Mouse (Mus musculus): ENCODE data around the gene Atn1. TPM values are rescaled to one million over a fixed set of nuclear protein-coding genes. Genes with fewer than 3 reads are reported as not detected.

Atn1 gene
- polyA plus RNA-seq, 1 experiment from 2014 or later = 1.8 TPM

DNA sequence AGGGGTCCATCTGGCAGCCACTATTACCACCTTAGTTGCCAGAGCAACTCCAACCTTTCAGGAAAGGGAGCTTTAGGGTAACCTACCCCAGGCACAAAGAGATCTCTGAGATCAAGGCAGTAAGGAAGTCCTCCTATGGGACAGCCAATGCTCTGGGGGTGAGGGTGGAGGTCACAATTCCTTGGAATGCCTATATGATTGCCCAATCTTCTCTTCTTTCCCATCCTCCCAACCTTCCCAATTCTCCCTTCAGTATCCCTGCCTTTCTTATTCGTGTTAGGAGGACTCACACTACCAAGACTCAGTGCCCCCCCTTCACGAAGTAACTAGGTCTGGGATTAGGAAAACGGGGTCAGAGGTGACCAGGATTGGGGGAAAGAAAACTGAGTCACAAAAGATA, 1.0 kb downstream of the Atn1 start:
- Histone ChIP-seq H3K27me3 (ENCODE audit: insufficient read depth, low read length) (peaks cover 22% of the 10 kb centered on the region), H3K36me3 (replicated peaks; ENCODE audit: insufficient read depth, low read length) (no peaks in the 10 kb centered on the region), H3K4me2 (ENCODE audit: low read depth, low read length) (peak overlapping the region; percentile 88), H3K27ac (ENCODE audit: low read depth) (peak overlapping the region; percentile 92; the same call in 1 of the 2 replicates), H3K9ac (replicated peaks) (peak overlapping the region; percentile 79), H3K9me3 (ENCODE audit: low read length) (no peaks in the 10 kb centered on the region), H3K4me1 (ENCODE audit: insufficient read depth) (peaks cover 32% of the 10 kb centered on the region), H3K4me3 (ENCODE audit: low read depth, low read length) (peak overlapping the region; percentile 72)
- DNase-seq (no peak), ATAC-seq (no peak)
- WGBS (ENCODE audit: insufficient replicate concordance) = 19% methylated on average over 3 of the region's 3 CpGs
- TF ChIP-seq CTCF (IDR thresholded peaks at IDR 0.05; ENCODE audit: low read depth) (no peak), EP300 (IDR thresholded peaks at IDR 0.05; ENCODE audit: low read depth) (no peak)

- Histone ChIP-seq H3K27me3 (ENCODE audit: insufficient read depth, low read length) (peaks cover 22% of the 10 kb centered on the region), H3K9ac (replicated peaks) (no peak overlapping the region), H3K27ac (ENCODE audit: low read depth) (no peak overlapping the region), H3K4me1 (ENCODE audit: insufficient read depth) (peaks cover 26% of the 10 kb centered on the region), H3K4me2 (ENCODE audit: low read depth, low read length) (no peak overlapping the region), H3K36me3 (replicated peaks; ENCODE audit: insufficient read depth, low read length) (peaks cover 4% of the 10 kb centered on the region; the same call in 1 of the 2 replicates), H3K4me3 (ENCODE audit: low read depth, low read length) (no peak overlapping the region), H3K9me3 (ENCODE audit: low read length) (no peaks in the 10 kb centered on the region)
- WGBS (ENCODE audit: insufficient replicate concordance) = 77% methylated on average over 2 of the region's 2 CpGs
- no peak for TF ChIP-seq EP300 (IDR thresholded peaks at IDR 0.05; ENCODE audit: low read depth)
- no peak for TF ChIP-seq CTCF (IDR thresholded peaks at IDR 0.05; ENCODE audit: low read depth)
- ATAC-seq (no peak), DNase-seq (no peak)
Observed at GRCm38 (mm10) chr6:124753861-124754260, 2.5 kb downstream of the Atn1 start.

DNA sequence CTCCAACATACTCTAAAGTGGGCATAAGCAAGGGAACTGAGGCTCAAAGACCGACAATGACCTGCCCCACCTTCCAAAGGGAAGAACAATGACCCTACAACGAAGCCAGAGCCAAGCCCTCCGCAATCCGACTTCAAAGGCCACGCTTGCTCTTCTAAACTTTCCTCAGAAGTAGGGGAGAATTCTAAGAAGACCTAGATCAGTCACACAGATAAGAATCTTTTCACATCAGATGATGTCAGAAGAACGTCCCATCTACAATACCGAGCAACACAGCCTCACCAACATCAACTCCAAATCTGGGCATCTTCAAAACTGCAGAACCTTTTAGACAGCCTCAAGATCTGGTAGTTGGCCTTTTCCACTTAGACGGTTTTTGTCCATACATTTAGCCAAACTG, 5.9 kb downstream of the Atn1 start:
- peaks cover 19% of the 10 kb centered on the region for H3K4me1 ChIP-seq (ENCODE audit: insufficient read depth)
- no peak overlapping the region for H3K4me3 ChIP-seq (ENCODE audit: low read depth, low read length)
- 77% methylated on average over 8 of the region's 8 CpGs for WGBS (ENCODE audit: insufficient replicate concordance)

GRCm38 (mm10) chr6:124746654-124747632, 9.4 kb downstream of the Atn1 start:
- no peak overlapping the region for H3K27ac ChIP-seq (ENCODE audit: low read depth)
- DNase-seq (no peak), ATAC-seq (no peak)
- H3K4me1 ChIP-seq (ENCODE audit: insufficient read depth) = peaks cover 19% of the 10 kb centered on the region
- peaks cover 9% of the 10 kb centered on the region for H3K36me3 ChIP-seq (replicated peaks; ENCODE audit: insufficient read depth, low read length)
- TF ChIP-seq EP300 (IDR thresholded peaks at IDR 0.05; ENCODE audit: low read depth) (no peak), CTCF (IDR thresholded peaks at IDR 0.05; ENCODE audit: low read depth) (no peak)
- peak overlapping the region; percentile 82 for H3K9ac ChIP-seq (replicated peaks)
- H3K4me3 ChIP-seq (ENCODE audit: low read depth, low read length) = no peak overlapping the region; the same call in 1 of the 2 replicates
- no peaks in the 10 kb centered on the region for H3K9me3 ChIP-seq (ENCODE audit: low read length)
- no peaks in the 10 kb centered on the region for H3K27me3 ChIP-seq (ENCODE audit: insufficient read depth, low read length)
- 82% methylated on average over 7 of the region's 7 CpGs for WGBS (ENCODE audit: insufficient replicate concordance)
- peak overlapping the region; percentile 96 for H3K4me2 ChIP-seq (ENCODE audit: low read depth, low read length)

More for the DNA sequence above, 5.9 kb downstream of the Atn1 start:
- DNase-seq = no peak
- Histone ChIP-seq H3K27ac (ENCODE audit: low read depth) (no peak overlapping the region), H3K9ac (replicated peaks) (no peak overlapping the region), H3K9me3 (ENCODE audit: low read length) (no peaks in the 10 kb centered on the region), H3K27me3 (ENCODE audit: insufficient read depth, low read length) (peaks cover 5% of the 10 kb centered on the region; the same call in 1 of the 2 replicates), H3K4me2 (ENCODE audit: low read depth, low read length) (no peak overlapping the region), H3K36me3 (replicated peaks; ENCODE audit: insufficient read depth, low read length) (peaks cover 4% of the 10 kb centered on the region)
- no peak for ATAC-seq
- no peak for TF ChIP-seq EP300 (IDR thresholded peaks at IDR 0.05; ENCODE audit: low read depth)
- TF ChIP-seq CTCF (IDR thresholded peaks at IDR 0.05; ENCODE audit: low read depth) = no peak

GRCm38 (mm10) chr6:124746296-124746605, 10.1 kb downstream of the Atn1 start:
- ATAC-seq (no peak), DNase-seq (no peak)
- Histone ChIP-seq H3K4me3 (ENCODE audit: low read depth, low read length) (peak overlapping the region; percentile 63), H3K36me3 (replicated peaks; ENCODE audit: insufficient read depth, low read length) (peaks cover 9% of the 10 kb centered on the region), H3K4me1 (ENCODE audit: insufficient read depth) (peaks cover 22% of the 10 kb centered on the region), H3K9ac (replicated peaks) (peak overlapping the region; percentile 82), H3K27ac (ENCODE audit: low read depth) (peak overlapping the region; percentile 91), H3K4me2 (ENCODE audit: low read depth, low read length) (peak overlapping the region; percentile 96), H3K27me3 (ENCODE audit: insufficient read depth, low read length) (no peaks in the 10 kb centered on the region), H3K9me3 (ENCODE audit: low read length) (no peaks in the 10 kb centered on the region)
- TF ChIP-seq EP300 (IDR thresholded peaks at IDR 0.05; ENCODE audit: low read depth) (no peak), CTCF (IDR thresholded peaks at IDR 0.05; ENCODE audit: low read depth) (no peak)
- WGBS (ENCODE audit: insufficient replicate concordance) = 27% methylated on average over 8 of the region's 8 CpGs

DNA sequence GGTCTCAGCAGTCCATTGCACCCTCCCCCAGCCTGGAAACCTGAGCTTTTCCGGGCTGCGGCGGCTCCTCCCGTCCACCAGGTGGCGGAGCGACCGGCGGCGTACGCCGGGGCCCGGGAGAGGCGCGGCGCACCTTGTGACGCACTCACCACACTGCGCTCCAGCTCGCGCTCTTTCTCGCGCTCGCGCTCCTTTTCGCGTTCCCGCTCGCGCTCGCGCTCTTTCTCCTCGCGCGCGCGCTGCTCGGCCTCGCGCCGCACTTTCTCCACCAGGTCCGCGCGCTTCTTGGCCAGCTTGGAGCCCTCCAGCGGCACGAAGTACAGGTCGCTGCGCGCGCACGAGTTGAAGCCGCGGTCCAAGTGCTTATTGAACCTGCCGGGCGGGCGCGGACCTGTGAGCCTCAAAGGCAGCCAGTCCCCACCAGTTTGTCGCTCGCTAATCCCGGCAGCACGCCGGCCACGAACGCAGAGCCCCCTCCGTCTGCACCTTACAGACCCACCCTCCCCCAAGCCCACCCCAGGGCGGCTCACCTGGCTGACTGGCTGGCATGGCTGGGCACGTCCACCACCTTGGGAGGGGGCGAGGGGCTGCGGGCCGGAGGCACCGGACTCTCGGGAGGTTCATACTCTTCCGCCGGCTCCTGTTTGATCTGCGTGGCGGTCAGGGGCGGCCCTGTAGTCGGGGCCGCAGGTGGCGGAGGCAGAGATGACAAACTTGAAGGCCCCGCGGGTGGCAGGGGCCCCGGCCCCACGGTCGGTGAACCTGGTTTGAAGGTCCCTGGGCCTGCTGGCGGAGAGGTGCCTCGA, 10.6 kb downstream of the Atn1 start:
- TF ChIP-seq EP300 (IDR thresholded peaks at IDR 0.05; ENCODE audit: low read depth) (no peak), CTCF (IDR thresholded peaks at IDR 0.05; ENCODE audit: low read depth) (peak; percentile 96)
- peak; percentile 95 for DNase-seq
- peaks cover 21% of the 10 kb centered on the region for H3K4me1 ChIP-seq (ENCODE audit: insufficient read depth)
- H3K9me3 ChIP-seq (ENCODE audit: low read length) = no peaks in the 10 kb centered on the region
- H3K9ac ChIP-seq (replicated peaks) = peak overlapping the region; percentile 82
- peak overlapping the region; percentile 96 for H3K4me2 ChIP-seq (ENCODE audit: low read depth, low read length)
- H3K36me3 ChIP-seq (replicated peaks; ENCODE audit: insufficient read depth, low read length) = peaks cover 9% of the 10 kb centered on the region
- H3K27me3 ChIP-seq (ENCODE audit: insufficient read depth, low read length) = no peaks in the 10 kb centered on the region
- H3K27ac ChIP-seq (ENCODE audit: low read depth) = peak overlapping the region; percentile 91
- peak overlapping the region; percentile 63 for H3K4me3 ChIP-seq (ENCODE audit: low read depth, low read length)
- under 1% methylated on average over 85 of the region's 85 CpGs for WGBS (ENCODE audit: insufficient replicate concordance)
- peak; percentile 88 for ATAC-seq

All from liver, postnatal 0 days (tissue).